Mouse (Mus musculus) olfactory bulb, adult 2 months (tissue): ENCODE results near the gene Hmgn1. TPM values are rescaled to one million over a fixed set of nuclear protein-coding genes. Genes with fewer than 3 reads are reported as not detected.

ENCODE experiments used
- H3K27ac ChIP-seq: fragments of 200-500 bp; 2 replicates; pipeline ENCODE4 v1.5.1; 2012; ENCODE audit warnings: low read depth, low read length; ENCODE audit not compliant: insufficient read depth
- H3K4me1 ChIP-seq: fragments of 200-500 bp; 2 replicates; pipeline ENCODE4 v1.6.1; 2012; ENCODE audit warnings: low read length; ENCODE audit not compliant: control insufficient read depth, insufficient read depth
- H3K4me3 ChIP-seq: fragments of 200-500 bp; 2 replicates; pipeline ENCODE4 v1.5.1; 2012; ENCODE audit warnings: mild to moderate bottlenecking, low read depth, low read length, moderate library complexity; ENCODE audit not compliant: insufficient read depth
- CTCF ChIP-seq: fragments of 200-500 bp; IDR thresholded peaks from 2 replicates; pipeline ENCODE4 v1.5.1; 2012; ENCODE audit warnings: low read depth, mild to moderate bottlenecking, low read length, moderate library complexity; ENCODE audit not compliant: insufficient read depth
- POLR2A ChIP-seq: fragments of 200-500 bp; IDR thresholded peaks from 2 replicates; pipeline ENCODE4 v1.6.1; 2012; ENCODE audit warnings: mild to moderate bottlenecking, low read depth, low read length, moderate library complexity; ENCODE audit not compliant: insufficient read depth
- WGBS: fragments of 180-500 bp; shearing (Covaris S2); methylation state at CpG from one replicate; pipeline ENCODE4 v1.1.7; 2018; 5-methylcytosine and 5-hydroxymethylcytosine counted together
- polyA plus RNA-seq: library from polyadenylated mRNA; stranded (reverse); fragments of >200 nt; gene quantifications from 2 replicates; pipeline ENCODE4 v1.2.4, GENCODE M21; 2012; ENCODE audit warnings: low replicate concordance; ENCODE audit not compliant: missing spikeins, insufficient read depth, insufficient read length

Hmgn1 gene
- not detected in 2 replicates for polyA plus RNA-seq

DNA sequence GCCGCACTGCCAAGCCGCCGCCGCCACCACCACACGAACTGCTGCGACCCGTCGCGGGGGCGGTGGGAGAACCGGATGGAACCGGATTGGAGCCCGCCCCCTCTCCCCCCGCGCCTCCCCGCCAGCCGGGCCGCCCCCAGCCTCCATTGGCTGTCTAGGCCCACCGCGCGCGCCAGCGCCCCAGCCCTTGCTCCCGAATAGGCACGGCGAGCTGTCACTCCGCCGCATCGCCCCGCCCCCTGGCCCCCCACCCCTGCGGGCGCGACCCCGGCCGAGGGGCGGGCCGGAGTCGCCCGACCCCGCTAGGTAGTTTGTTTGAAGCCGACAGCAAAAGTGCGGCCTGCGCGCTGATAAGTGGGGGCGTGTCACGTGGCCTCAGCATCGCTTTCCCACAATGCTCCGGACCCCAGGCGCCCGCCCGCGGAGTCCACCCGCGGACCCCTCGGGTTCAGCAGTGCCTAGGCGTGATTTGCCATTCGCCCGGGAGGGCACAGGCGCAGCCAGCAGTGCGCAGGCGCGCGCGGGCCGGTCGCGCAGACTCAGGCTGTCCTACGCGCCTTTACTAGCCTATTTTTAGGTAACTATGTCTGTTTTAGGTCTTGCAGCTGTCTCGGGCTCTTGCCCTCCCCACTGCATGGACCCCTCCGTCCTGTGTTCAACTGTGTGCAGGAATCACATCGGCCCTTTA is at the start of gene Hmgn1:
Gene Hmgn1, minus strand, starts transcription at position 73 of the 688 bp plus-strand sequence.
- WGBS, result under 1% methylated on average over 67 of the region's 72 CpGs
- H3K27ac ChIP-seq, result peak within 1 kb of the TSS; percentile 99
- peak within 1 kb of the TSS; percentile 92 for H3K4me3 ChIP-seq
- H3K4me1 ChIP-seq, result peaks cover 2% of the 10 kb centered on the region
- TF ChIP-seq POLR2A, result peak; percentile 90
- TF ChIP-seq CTCF, result no peak

DNA sequence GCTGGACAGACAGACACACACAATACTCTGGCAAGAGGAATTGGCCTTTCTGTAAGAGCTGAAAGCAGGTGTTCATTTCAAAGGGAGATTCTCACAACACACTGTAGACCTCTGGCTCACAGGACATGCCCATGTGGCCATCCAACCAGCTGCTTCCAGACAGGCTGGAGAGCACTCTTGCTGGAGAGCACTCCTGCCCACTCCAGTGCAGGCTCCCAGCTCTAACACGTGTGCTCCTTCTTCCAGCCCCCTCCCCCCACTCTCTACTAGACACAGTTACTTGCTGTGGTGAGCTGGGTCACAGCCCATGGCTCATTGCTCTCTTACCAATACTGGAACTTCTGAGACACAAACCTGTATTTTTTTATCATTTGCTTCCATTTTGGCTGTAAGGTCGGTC is 47.9 kb upstream of the Hmgn1 start:
- 0 out of 2 replicates have a peak, but pooled peaks cover 2% of the 10 kb centered on the region for H3K4me1 ChIP-seq
- no peak overlapping the region for H3K4me3 ChIP-seq
- TF ChIP-seq CTCF (no peak), POLR2A (no peak)
- WGBS, result 57% methylated on average over 2 of the region's 2 CpGs
- no peak overlapping the region for H3K27ac ChIP-seq

DNA sequence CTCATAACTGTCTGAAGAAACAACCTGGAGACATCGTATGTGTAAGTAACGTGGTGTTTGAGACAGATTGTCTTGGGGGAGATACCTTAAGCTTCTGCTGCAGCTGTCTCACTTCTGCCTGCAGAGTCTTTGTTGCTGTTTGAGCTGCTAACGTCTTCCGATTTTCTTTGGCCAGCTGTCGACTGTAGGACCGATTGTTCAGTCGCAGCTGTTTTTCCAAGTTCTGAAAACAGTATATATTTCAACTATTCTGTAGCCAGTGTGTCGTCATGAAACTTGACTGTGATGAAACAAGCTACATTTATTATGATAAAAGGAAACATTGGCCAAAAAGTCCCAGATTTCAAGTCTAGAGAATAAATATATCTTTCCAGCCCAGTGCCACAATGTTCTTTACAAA is 46.1 kb upstream of the Hmgn1 start:
- Histone ChIP-seq H3K27ac (no peak overlapping the region), H3K4me3 (no peak overlapping the region), H3K4me1 (0 out of 2 replicates have a peak, but pooled peaks cover 2% of the 10 kb centered on the region)
- TF ChIP-seq POLR2A (no peak), CTCF (no peak)
- 76% methylated on average over 8 of the region's 8 CpGs for WGBS

DNA sequence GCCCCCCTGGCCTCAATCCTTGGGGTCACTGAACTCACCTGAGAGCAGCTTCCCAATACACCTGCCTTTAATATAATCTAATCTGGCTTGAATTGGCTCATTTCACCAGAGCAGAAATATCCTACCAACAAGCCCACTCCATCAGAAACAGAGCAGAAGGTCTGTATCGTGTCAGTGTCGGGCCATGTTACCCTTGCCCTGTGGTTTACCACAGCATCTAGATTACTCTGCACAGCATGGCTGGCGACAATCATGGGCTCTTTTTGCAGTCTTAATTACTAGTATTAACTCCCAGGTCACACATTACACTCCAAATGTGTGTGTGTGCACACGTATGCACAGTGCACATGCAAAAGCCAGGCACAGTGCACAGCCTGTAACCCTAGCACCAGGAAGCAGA is 41.3 kb upstream of the Hmgn1 start:
- TF ChIP-seq POLR2A (no peak), CTCF (no peak)
- Histone ChIP-seq H3K27ac (no peak overlapping the region), H3K4me3 (no peak overlapping the region), H3K4me1 (no peaks in the 10 kb centered on the region)
- 92% methylated on average over 4 of the region's 4 CpGs for WGBS

DNA sequence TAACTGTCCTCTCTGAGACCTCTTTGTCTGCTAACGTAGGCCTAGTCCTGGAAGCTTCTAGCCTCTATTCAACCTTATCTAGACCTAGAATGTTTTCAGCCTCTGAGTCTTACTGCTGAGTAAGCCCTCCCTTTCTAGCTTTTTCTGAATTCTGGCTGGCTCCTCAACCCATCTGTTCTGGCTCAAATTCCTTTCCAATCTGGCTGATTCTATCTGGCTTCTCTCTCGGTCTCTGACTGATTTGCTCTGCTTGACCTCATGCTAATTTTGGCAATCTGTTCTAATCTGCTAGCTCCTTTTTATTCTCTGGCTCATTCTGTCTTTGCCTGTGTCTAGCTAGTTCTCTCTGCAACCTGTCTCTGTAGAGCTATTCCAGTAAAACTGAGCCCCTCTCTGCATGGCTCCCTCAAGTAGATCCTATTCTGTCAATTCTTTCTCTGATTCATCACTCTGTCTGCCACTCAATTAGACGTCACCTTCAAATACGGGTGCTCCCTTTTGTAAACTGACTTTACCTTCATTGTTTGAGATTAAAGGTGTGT is 38.3 kb upstream of the Hmgn1 start:
- Histone ChIP-seq H3K27ac (no peak overlapping the region), H3K4me3 (no peak overlapping the region), H3K4me1 (no peaks in the 10 kb centered on the region)
- 75% methylated on average over 4 of the region's 4 CpGs for WGBS
- TF ChIP-seq POLR2A (no peak), CTCF (no peak)

DNA sequence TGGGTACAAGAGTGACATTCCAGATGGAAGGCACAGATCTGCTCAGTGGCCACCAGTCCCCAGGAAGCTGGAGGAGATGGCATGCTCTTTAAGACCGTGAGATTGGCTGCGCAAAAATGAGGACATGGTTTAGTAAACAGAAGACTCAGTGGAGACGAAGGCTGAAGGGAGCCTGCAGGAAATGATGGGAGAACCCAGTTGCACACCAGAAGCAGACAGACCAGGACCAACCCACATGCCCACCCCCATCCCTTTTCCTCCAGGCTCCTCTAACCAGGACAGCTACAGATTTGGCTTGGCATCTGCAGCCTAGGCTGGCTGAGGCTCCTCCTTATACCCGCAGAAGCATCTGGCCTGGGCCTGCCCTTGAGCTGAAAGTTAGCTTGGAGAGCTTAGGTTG is 33.8 kb upstream of the Hmgn1 start:
- no peak overlapping the region for H3K4me3 ChIP-seq
- WGBS, result 83% methylated on average over 4 of the region's 4 CpGs
- no peak overlapping the region for H3K27ac ChIP-seq
- no peak for TF ChIP-seq CTCF
- TF ChIP-seq POLR2A, result no peak
- peaks cover 23% of the 10 kb centered on the region for H3K4me1 ChIP-seq

DNA sequence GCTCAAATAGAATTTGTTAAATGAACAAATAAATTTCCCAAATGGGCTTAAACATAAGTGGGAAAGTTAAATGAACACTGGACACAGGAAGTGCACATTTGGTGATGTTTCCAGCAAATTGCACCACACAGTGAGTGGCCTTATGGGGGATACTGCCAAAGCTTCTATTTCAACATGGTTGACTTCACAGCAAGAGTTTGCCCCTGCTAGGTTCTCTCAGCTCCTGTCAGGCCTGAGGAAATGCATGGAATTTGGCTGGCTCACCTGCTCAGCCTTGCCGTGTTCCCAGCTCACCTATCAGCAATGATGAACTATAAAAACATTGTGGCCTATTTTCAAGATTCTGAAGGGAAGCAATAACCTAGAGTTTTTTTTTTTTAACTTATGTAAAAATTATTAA is 33.4 kb upstream of the Hmgn1 start:
- peaks cover 23% of the 10 kb centered on the region for H3K4me1 ChIP-seq
- TF ChIP-seq POLR2A, result no peak
- 98% methylated on average over 1 of the region's 1 CpGs for WGBS

DNA sequence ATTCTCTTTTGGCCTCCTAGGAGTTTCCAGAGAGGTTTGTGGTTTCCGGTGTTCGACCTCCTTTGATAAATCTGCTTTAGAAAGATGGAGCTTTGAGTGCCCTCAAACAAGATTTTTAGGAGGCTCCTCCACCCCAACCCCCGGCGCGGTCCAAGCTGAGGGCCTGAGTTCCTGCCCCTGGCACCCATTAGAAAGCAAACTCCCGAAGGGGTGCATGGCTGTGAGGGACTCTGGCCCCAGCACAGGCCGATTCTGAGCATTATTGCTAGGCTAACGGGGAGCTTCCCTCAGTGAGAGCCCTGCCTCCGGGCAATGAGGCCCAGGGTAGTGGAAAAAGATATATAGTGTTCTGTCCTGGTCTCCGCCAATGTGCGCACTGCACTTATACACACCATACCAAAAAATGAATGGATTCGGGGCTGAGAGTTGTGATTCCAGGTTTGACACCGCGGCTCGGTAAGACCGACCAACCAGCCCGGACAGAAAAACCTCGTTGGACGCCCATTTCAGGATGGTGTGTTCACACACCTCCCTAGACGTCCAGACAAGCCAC is 32.3 kb upstream of the Hmgn1 start:
- Histone ChIP-seq H3K4me1 (peaks cover 31% of the 10 kb centered on the region), H3K4me3 (peak overlapping the region; percentile 45), H3K27ac (no peak overlapping the region)
- TF ChIP-seq CTCF, result no peak
- TF ChIP-seq POLR2A, result 0 out of 2 replicates have a peak, but pooled peaks have one; percentile 1
- WGBS, result 88% methylated on average over 20 of the region's 20 CpGs

More for the DNA sequence above, 33.4 kb upstream of the Hmgn1 start:
- H3K4me3 ChIP-seq, result no peak overlapping the region
- no peak overlapping the region for H3K27ac ChIP-seq

DNA sequence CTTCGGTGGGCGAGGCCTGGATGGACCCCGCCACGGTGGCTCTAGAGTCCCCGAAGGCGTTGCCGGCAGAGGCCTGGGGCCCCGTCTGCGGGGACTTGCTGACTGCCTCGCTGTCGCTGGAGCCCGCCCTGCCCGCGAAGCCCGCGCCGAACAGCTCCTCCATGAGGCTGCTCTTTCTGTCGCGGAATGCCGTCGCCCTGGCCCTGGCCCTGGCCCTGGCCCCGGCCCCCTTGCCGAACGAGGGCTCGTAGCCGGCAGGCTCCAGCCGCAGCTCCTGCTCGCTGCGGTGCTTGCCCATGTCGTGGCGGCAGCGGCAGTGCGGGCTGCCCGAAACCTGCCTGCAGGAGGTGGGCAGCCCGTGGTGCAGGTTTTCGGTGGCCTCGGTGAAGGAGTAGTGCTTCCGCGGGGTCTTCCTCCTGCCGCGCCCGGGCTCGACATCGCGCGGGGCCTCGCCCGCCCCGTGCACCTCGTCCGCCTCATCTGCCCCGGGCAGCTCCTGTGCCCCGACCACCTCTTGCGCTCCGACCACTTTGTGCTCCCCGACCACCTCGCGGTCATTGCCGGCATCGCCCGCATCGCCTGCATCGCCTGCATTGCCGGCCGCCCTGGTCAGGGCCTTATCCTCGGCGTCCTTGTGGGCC is 31.7 kb upstream of the Hmgn1 start:
- TF ChIP-seq POLR2A (no peak), CTCF (no peak)
- H3K27ac ChIP-seq, result peak overlapping the region; percentile 24
- 3% methylated on average over 67 of the region's 67 CpGs for WGBS
- peak overlapping the region; percentile 45 for H3K4me3 ChIP-seq
- peaks cover 32% of the 10 kb centered on the region for H3K4me1 ChIP-seq

DNA sequence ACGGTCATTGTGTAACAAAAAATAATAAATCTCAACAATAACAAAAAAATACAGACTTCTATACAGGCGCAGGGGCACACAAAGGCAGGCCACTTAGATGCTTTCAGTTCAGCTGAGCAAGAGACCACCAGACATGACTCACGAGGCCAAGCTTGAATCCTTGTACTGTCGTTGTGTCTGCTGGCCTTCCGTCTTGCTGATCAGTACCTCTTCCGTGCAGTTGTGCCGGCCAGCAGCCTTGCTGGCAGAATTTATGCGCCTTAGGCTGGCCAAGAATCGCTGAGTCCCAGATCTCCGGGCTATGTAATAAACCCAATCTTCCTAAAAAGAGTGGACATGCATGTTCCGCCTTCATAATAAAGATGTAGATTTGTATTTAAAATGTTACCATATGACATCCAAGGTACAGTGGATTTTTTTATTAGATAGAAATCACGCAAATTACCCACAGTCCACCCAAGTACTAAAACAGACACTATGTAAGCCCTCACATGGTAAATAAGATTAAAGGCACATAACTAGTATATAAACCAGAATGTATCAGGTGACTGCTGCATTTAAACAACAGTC is 31.1 kb upstream of the Hmgn1 start:
- Histone ChIP-seq H3K4me3 (peak overlapping the region; percentile 45), H3K27ac (0 out of 2 replicates have a peak overlapping the region, but pooled peaks have one; percentile 24), H3K4me1 (peaks cover 37% of the 10 kb centered on the region)
- TF ChIP-seq POLR2A (no peak), CTCF (no peak)
- WGBS, result 64% methylated on average over 12 of the region's 12 CpGs
